Mouse (Mus musculus): ENCODE results near the gene Gm35549. TPM values are rescaled to one million over a fixed set of nuclear protein-coding genes. Genes with fewer than 3 reads are reported as not detected.
"Not testable (repeated sequence)": the region's sequence is repeated elsewhere in the genome, so short reads cannot be mapped to it uniquely, and the experiment has no call there.

Gm35549 gene
- polyA plus RNA-seq, 1 experiment from 2014 or later = 0.63 TPM

DNA sequence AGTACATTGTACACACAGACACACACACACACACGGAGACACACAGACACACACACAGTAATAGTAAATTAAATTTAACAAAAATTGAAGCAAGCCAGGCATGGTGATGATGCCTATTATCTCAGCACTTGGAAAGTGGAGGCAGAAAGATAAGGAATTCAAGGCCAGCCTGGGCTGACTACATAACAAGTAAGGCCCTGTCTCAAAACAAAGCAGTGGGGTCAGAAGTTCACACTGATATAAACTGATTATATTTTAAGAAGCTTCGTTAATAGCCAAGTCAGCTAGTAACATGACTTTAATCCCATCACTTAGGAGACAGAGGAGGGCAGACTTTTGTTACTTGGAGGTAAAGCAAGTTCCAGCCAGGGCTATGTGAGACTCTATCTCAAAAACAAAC is 19.9 kb upstream of the Gm35549 start:
- 92% methylated on average over 2 of the region's 2 CpGs for WGBS
- Histone ChIP-seq H3K4me2 (ENCODE audit: low read length) (no peak overlapping the region), H3K27ac (ENCODE audit: low read depth, low read length) (no peak overlapping the region)

DNA sequence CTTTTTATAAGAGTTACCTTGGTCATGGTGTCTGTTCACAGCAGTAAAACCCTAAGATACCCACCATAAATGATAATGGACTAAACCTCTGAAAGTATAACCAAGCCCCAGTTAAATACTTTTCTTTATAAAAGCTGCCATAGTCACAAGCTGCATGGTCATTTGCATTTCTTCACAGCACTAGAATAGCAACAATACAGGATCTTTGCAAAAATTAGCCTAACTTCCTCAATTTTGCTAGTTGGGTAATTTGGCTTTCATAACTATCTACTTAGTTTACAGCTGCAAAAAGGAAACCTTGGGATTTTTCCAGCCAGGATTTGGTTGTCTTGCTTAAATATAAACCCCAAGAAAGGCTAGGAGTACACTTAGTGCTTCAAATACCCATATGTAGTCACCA is 16.9 kb upstream of the Gm35549 start:
- Histone ChIP-seq H3K9ac (ENCODE audit: low read depth, low read length) (no peak overlapping the region), H3K9me3 (ENCODE audit: control insufficient read depth, low read length) (peaks cover 2% of the 10 kb centered on the region; the same call in 1 of the 2 replicates), H3K4me1 (ENCODE audit: control insufficient read depth, insufficient read depth, low read depth, low read length) (peaks cover 12% of the 10 kb centered on the region), H3K36me3 (ENCODE audit: control insufficient read depth, insufficient read depth, low read length) (peaks cover 59% of the 10 kb centered on the region), H3K4me3 (ENCODE audit: low read length) (no peak overlapping the region), H3K4me2 (ENCODE audit: low read length) (no peak overlapping the region), H3K27me3 (replicated peaks; ENCODE audit: control insufficient read depth, insufficient read depth, low read length) (no peaks in the 10 kb centered on the region), H3K27ac (ENCODE audit: low read depth, low read length) (no peak overlapping the region)
- no peak for ATAC-seq

More for the DNA sequence above, 19.9 kb upstream of the Gm35549 start:
- Histone ChIP-seq H3K4me1 (ENCODE audit: control insufficient read depth, insufficient read depth, low read depth, low read length) (peaks cover 12% of the 10 kb centered on the region), H3K27me3 (replicated peaks; ENCODE audit: control insufficient read depth, insufficient read depth, low read length) (no peaks in the 10 kb centered on the region), H3K36me3 (ENCODE audit: control insufficient read depth, insufficient read depth, low read length) (peaks cover 33% of the 10 kb centered on the region), H3K9me3 (ENCODE audit: control insufficient read depth, low read length) (peaks cover 10% of the 10 kb centered on the region), H3K4me3 (ENCODE audit: low read length) (no peak overlapping the region), H3K9ac (ENCODE audit: low read depth, low read length) (no peak overlapping the region)
- ATAC-seq = no peak

DNA sequence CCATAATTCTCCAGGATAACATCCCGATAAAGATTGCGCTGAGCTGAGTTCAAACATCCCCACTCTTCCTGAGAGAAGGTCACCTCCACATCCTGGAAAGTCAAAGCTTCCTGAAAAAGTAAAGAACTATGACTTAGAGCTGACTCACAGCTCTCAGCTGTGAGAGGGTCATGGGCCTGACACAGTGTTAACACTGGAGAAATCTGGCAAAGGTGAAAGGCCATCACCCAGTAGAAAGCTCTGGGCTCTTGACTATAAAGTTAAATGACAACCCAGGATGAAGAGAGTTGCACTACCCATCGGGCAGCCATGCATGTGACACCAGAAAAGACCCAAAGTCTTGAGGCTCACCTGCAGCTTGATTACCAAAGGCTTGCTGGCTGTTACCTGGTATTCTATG is 12.9 kb upstream of the Gm35549 start:
- WGBS = 97% methylated on average over 3 of the region's 3 CpGs
- no peak for ATAC-seq
- Histone ChIP-seq H3K27ac (ENCODE audit: low read depth, low read length) (no peak overlapping the region), H3K4me3 (ENCODE audit: low read length) (no peak overlapping the region), H3K27me3 (replicated peaks; ENCODE audit: control insufficient read depth, insufficient read depth, low read length) (no peaks in the 10 kb centered on the region), H3K4me1 (ENCODE audit: control insufficient read depth, insufficient read depth, low read depth, low read length) (no peaks in the 10 kb centered on the region), H3K4me2 (ENCODE audit: low read length) (no peak overlapping the region), H3K9me3 (ENCODE audit: control insufficient read depth, low read length) (peaks cover 2% of the 10 kb centered on the region; the same call in 1 of the 2 replicates), H3K36me3 (ENCODE audit: control insufficient read depth, insufficient read depth, low read length) (peaks cover 89% of the 10 kb centered on the region), H3K9ac (ENCODE audit: low read depth, low read length) (no peak overlapping the region)

- Histone ChIP-seq H3K4me1 (ENCODE audit: control insufficient read depth, insufficient read depth, low read depth, low read length) (no peaks in the 10 kb centered on the region), H3K4me2 (ENCODE audit: low read length) (no peak overlapping the region), H3K36me3 (ENCODE audit: control insufficient read depth, insufficient read depth, low read length) (peaks cover 89% of the 10 kb centered on the region), H3K4me3 (ENCODE audit: low read length) (no peak overlapping the region), H3K9me3 (ENCODE audit: control insufficient read depth, low read length) (no peaks in the 10 kb centered on the region; the same call in 1 of the 2 replicates), H3K9ac (ENCODE audit: low read depth, low read length) (no peak overlapping the region), H3K27me3 (replicated peaks; ENCODE audit: control insufficient read depth, insufficient read depth, low read length) (no peaks in the 10 kb centered on the region), H3K27ac (ENCODE audit: low read depth, low read length) (no peak overlapping the region)
- 93% methylated on average over 4 of the region's 4 CpGs for WGBS
- ATAC-seq = no peak
Observed at GRCm38 (mm10) chr9:122855617-122856016, 11.8 kb upstream of the Gm35549 start.

- H3K27me3 ChIP-seq (replicated peaks; ENCODE audit: control insufficient read depth, insufficient read depth, low read length); H3K4me2 ChIP-seq (ENCODE audit: low read length); H3K4me1 ChIP-seq (ENCODE audit: control insufficient read depth, insufficient read depth, low read depth, low read length); ATAC-seq; H3K4me3 ChIP-seq (ENCODE audit: low read length); H3K27ac ChIP-seq (ENCODE audit: low read depth, low read length); H3K9me3 ChIP-seq (ENCODE audit: control insufficient read depth, low read length); H3K9ac ChIP-seq (ENCODE audit: low read depth, low read length): not testable (repeated sequence)
- H3K36me3 ChIP-seq (ENCODE audit: control insufficient read depth, insufficient read depth, low read length) = peaks cover 88% of the 10 kb centered on the region
- 97% methylated on average over 2 of the region's 7 CpGs for WGBS
Observed at GRCm38 (mm10) chr9:122855141-122855540, 11.3 kb upstream of the Gm35549 start.

GRCm38 (mm10) chr9:122854526-122854925 is 10.7 kb upstream of the Gm35549 start:
- no peak overlapping the region for H3K27ac ChIP-seq (ENCODE audit: low read depth, low read length)
- H3K4me3 ChIP-seq (ENCODE audit: low read length) = no peak overlapping the region
- H3K4me1 ChIP-seq (ENCODE audit: control insufficient read depth, insufficient read depth, low read depth, low read length) = no peaks in the 10 kb centered on the region
- H3K9me3 ChIP-seq (ENCODE audit: control insufficient read depth, low read length) = no peaks in the 10 kb centered on the region; the same call in 1 of the 2 replicates
- ATAC-seq = no peak
- H3K4me2 ChIP-seq (ENCODE audit: low read length) = no peak overlapping the region
- WGBS = 88% methylated on average over 7 of the region's 7 CpGs
- no peaks in the 10 kb centered on the region for H3K27me3 ChIP-seq (replicated peaks; ENCODE audit: control insufficient read depth, insufficient read depth, low read length)
- peaks cover 82% of the 10 kb centered on the region for H3K36me3 ChIP-seq (ENCODE audit: control insufficient read depth, insufficient read depth, low read length)
- H3K9ac ChIP-seq (ENCODE audit: low read depth, low read length) = no peak overlapping the region

DNA sequence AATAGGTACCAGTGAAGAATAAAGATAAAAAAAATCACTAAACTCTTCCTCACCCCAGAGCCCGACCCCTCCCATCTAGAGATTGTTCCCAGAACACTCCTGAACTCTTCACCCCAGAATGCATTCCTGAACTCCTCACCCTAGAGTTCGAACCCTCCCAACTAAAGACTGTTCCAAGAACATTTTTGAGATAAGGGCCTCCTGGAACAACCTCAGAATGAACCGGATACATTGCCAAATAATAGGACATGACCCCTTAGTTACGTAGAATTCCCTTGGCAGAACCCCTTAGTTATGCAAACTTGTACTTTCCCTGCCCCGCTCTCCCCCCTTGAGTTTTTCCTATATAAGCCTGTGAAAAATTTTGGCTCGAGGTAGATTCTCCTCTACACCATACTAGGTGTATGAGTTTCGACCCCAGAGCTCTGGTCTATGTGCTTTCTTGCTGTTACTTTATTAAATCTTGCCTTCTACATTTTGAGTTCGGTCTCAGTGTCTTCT is 4.0 kb upstream of the Gm35549 start:
- not testable (repeated sequence) for H3K9me3 ChIP-seq (ENCODE audit: control insufficient read depth, low read length); H3K27me3 ChIP-seq (replicated peaks; ENCODE audit: control insufficient read depth, insufficient read depth, low read length)
- 98% methylated on average over 7 of the region's 8 CpGs for WGBS

DNA sequence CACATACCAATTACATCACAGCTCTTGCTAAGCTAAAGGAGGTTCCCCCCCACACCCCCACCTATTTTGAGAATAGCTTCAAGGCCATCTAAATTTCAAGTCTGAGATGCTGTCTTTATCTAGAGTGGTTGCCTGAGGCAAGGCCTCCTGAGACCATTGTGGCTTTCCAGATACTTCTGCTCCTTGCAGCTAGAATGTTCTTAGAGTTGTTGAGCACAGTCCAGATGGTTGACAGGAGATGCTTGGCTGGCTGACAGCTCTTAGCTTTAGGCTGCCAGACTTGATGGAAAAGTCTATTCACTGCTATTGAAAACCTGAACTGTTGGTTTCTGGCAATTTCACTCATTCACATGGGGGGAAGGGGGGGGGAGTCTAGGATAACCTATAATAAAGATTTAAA is 2.3 kb upstream of the Gm35549 start:
- Histone ChIP-seq H3K36me3 (ENCODE audit: control insufficient read depth, insufficient read depth, low read length) (peaks cover 10% of the 10 kb centered on the region), H3K4me3 (ENCODE audit: low read length) (no peak overlapping the region), H3K9me3 (ENCODE audit: control insufficient read depth, low read length) (no peaks in the 10 kb centered on the region), H3K27me3 (replicated peaks; ENCODE audit: control insufficient read depth, insufficient read depth, low read length) (no peaks in the 10 kb centered on the region), H3K4me2 (ENCODE audit: low read length) (no peak overlapping the region), H3K27ac (ENCODE audit: low read depth, low read length) (no peak overlapping the region), H3K4me1 (ENCODE audit: control insufficient read depth, insufficient read depth, low read depth, low read length) (no peaks in the 10 kb centered on the region), H3K9ac (ENCODE audit: low read depth, low read length) (no peak overlapping the region)
- ATAC-seq = no peak

More for the DNA sequence above, 4.0 kb upstream of the Gm35549 start:
- not testable (repeated sequence) for H3K4me2 ChIP-seq (ENCODE audit: low read length); H3K27ac ChIP-seq (ENCODE audit: low read depth, low read length); ATAC-seq; H3K4me3 ChIP-seq (ENCODE audit: low read length); H3K9ac ChIP-seq (ENCODE audit: low read depth, low read length); H3K4me1 ChIP-seq (ENCODE audit: control insufficient read depth, insufficient read depth, low read depth, low read length)
- H3K36me3 ChIP-seq (ENCODE audit: control insufficient read depth, insufficient read depth, low read length) = peaks cover 28% of the 10 kb centered on the region

GRCm38 (mm10) chr9:122845621-122846020 is 1.8 kb upstream of the Gm35549 start:
- peaks cover 6% of the 10 kb centered on the region for H3K36me3 ChIP-seq (ENCODE audit: control insufficient read depth, insufficient read depth, low read length)
- no peaks in the 10 kb centered on the region for H3K4me1 ChIP-seq (ENCODE audit: control insufficient read depth, insufficient read depth, low read depth, low read length)
- H3K9ac ChIP-seq (ENCODE audit: low read depth, low read length) = no peak overlapping the region
- no peak overlapping the region for H3K4me3 ChIP-seq (ENCODE audit: low read length)
- WGBS = 91% methylated on average over 3 of the region's 3 CpGs
- no peak overlapping the region for H3K27ac ChIP-seq (ENCODE audit: low read depth, low read length)
- no peak for ATAC-seq
- no peaks in the 10 kb centered on the region for H3K9me3 ChIP-seq (ENCODE audit: control insufficient read depth, low read length)
- H3K27me3 ChIP-seq (replicated peaks; ENCODE audit: control insufficient read depth, insufficient read depth, low read length) = no peaks in the 10 kb centered on the region
- H3K4me2 ChIP-seq (ENCODE audit: low read length) = no peak overlapping the region

DNA sequence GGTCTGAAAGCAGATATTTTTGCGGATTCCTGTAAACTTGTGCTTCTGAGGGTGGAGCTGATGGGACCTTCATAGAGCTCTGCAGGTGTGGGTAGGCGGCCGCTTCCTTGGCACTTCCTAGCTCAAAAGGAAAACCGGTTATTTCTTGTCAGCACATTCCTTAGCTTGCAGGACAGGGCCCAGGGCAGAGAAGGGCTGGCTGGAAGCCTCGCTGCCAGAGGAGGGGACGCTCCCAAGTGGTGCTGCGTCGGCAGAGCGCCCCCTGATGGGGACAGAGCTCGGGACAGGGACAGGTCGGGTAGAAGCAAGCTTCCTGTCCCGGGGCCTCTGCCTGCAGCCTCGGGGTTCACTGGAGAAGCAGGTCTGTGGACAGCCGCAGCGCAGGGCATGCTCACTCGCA is 6.2 kb downstream of the Gm35549 start:
- H3K36me3 ChIP-seq (ENCODE audit: control insufficient read depth, insufficient read depth, low read length) = 0 out of 2 replicates have a peak, but pooled peaks cover 2% of the 10 kb centered on the region
- ATAC-seq = 0 out of 2 replicates have a peak, but pooled peaks have one; percentile 21
- no peak overlapping the region for H3K4me3 ChIP-seq (ENCODE audit: low read length)
- no peak overlapping the region for H3K4me2 ChIP-seq (ENCODE audit: low read length)
- no peaks in the 10 kb centered on the region for H3K9me3 ChIP-seq (ENCODE audit: control insufficient read depth, low read length)
- H3K4me1 ChIP-seq (ENCODE audit: control insufficient read depth, insufficient read depth, low read depth, low read length) = peaks cover 8% of the 10 kb centered on the region; the same call in 1 of the 2 replicates
- H3K27me3 ChIP-seq (replicated peaks; ENCODE audit: control insufficient read depth, insufficient read depth, low read length) = no peaks in the 10 kb centered on the region
- H3K27ac ChIP-seq (ENCODE audit: low read depth, low read length) = no peak overlapping the region
- WGBS = 31% methylated on average over 16 of the region's 16 CpGs
- H3K9ac ChIP-seq (ENCODE audit: low read depth, low read length) = no peak overlapping the region
